Mouse (Mus musculus) olfactory bulb, adult 2 months (tissue): ENCODE measurements at regions not wholly inside any gene's neighbourhood (a gene's known extent, or its start where the extent isn't known, plus 50 kb on each side); places are given as distances from the start of the nearest gene placed in this dataset.

ENCODE experiments used
- CTCF ChIP-seq: fragments of 200-500 bp; IDR thresholded peaks from 2 replicates; pipeline ENCODE4 v1.5.1; 2012; ENCODE audit warnings: low read depth, mild to moderate bottlenecking, low read length, moderate library complexity; ENCODE audit not compliant: insufficient read depth
- POLR2A ChIP-seq: fragments of 200-500 bp; IDR thresholded peaks from 2 replicates; pipeline ENCODE4 v1.6.1; 2012; ENCODE audit warnings: mild to moderate bottlenecking, low read depth, low read length, moderate library complexity; ENCODE audit not compliant: insufficient read depth

DNA sequence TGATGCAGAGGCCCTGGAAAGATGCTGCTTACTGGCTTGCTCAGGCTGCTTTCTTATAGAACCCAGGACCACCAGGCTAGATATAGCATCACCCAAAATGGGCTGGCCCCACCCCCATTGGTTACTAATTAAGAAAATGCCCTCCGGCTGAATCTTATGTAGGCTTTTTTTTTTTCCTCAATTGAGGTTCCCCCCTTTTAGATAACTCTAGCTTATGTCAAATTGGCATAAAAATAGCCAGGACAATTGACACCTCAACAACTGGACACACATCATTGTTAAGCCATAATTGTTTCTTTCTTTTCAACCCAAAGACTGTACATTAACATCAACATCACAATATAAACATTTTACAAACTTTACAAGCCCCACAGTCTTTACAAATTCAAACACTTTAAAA lies 630.8 kb upstream of the Adam5 start:
- no peak for TF ChIP-seq CTCF
- TF ChIP-seq POLR2A = no peak
